Mouse (Mus musculus): ENCODE data around the gene Ssu2.

The Ssu2 gene

GRCm38 (mm10) chr6:112339016-112339415 is 48.8 kb downstream of the Ssu2 start:
- DNase-seq: no peak

DNA sequence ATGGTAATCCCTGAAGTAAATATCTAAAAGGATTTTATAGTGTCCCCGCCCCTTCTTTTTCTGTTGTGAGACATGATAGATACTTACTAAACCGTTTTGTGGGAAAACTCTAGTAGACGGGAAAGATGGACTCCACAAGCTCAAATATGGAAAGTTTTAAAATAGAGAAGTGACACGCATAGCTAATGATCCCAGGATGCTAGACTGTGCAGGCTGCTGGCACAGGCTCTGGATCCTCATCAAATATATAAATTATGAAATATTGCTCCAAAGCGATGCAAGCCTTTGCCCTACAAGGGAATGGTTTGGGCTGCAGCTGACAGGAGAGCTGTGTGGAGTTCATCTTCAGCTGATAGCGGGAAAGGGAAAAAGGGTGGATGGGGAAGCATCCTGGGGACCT is 50.2 kb downstream of the Ssu2 start:
- DNase-seq: no peak

DNA sequence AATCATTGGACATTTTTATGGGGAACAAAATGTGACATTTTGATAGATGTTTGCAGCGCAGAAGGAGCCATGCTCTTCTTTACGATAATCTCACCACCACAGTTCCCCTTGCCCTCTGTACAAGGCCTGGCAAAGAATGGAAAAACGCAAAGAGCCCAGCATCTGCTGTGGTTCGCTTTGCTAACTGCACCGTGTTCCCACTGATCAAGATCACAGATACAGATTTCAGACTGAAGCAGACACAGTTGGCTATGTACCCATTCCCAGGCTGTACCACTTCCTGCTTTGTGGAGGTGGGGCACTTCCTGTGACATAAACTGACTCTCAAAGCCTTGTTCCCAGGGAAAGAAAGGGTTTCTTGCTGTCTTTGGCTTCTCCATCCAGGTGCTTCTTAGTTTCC is 53.9 kb downstream of the Ssu2 start:
- no peak for DNase-seq

- DNase-seq: no peak
Observed at GRCm38 (mm10) chr6:112331223-112331598, 56.6 kb downstream of the Ssu2 start.

DNA sequence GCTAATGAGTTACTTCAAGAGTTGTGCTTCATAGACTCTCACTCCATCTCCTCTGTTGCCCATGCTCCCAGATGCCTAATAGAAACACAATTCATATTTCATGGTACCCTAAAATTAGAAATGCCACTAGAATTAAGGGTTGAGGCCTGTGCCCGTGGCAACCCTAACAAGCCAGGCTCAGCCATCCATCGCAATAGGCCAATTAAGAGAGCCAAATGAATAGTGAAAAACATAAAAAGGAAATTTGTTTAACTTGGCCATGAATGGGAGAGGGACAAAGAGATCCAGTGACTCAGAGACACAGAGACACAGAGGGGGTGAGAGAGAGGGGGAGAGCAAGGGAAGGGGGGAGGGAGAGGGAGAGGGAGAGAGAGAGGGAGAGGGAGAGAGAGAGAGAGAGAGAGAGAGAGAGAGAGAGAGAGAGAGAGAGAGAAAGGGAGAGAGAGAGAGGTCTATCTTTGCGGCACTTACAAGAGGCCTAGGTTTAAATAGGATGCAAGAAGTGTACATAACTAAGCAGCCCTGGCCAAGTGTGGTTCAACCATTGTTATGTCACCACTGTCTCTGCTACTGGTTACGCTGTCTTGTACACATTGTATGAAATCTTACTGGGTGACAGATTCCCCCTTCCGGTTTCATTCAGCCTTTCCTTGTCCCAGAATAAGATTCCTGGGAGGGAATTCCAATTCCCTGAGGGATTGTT is 57.2 kb downstream of the Ssu2 start:
- DNase-seq: no peak

DNA sequence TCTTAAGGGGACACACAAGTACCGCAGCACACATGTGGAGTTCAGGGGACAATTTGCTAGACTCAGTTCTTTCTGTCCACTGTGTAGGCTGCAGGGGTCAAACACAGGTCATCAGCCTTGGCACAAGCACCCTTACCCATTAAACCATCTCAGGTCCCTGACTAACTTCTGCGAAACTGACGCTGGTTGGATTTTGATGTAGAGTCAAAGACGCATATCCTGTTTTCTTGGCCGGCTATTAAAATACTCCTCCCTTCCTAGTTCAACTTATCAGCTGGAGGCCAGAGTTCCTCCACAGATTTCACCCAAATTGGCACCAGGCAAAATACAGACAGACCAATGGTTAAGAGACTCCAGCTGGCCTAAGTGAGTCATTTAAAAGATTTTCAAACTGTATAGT is 60.0 kb downstream of the Ssu2 start:
- no peak for DNase-seq

GRCm38 (mm10) chr6:112325213-112325612 is 62.6 kb downstream of the Ssu2 start:
- DNase-seq: no peak

DNA sequence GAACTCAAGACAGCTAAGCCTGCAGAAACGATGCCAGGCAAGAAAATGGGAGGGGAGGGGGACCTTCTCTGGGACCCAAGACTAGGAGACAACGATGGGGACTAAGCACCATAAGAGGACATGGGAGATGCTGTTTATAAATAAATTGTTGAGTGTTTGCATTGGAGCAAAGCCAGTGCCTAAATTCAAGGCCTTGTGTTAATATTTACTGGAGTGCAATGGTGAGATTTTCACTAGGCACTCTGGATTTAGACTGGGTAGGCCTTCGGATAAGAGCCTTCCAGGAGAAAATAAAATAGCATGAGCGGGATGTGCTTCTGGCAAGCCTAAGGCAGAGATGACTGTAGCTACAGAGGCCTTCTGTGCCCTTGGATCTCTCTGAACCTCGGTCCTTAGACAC is 64.9 kb downstream of the Ssu2 start:
- no peak for DNase-seq

GRCm38 (mm10) chr6:112320679-112321078 is 67.1 kb downstream of the Ssu2 start:
- no peak for DNase-seq

DNA sequence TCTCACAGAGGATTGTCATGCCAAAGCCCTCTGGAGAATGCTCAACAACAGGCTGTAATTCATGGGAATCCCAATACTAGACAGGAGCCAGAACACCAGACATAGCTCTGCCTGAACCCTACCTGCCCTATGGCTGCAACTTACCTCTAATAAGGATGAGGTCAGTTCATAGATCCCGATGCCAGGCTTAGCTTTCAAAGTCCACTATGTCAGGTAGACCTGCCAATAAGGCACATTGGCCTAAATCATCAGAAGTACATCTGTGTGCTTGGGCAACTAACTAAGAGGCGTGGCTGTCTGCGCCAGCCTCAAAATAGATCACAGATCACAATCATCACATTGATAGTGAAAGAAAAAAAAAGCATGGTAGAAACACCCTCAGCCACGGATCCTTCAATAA is 68.4 kb downstream of the Ssu2 start:
- DNase-seq: no peak

DNA sequence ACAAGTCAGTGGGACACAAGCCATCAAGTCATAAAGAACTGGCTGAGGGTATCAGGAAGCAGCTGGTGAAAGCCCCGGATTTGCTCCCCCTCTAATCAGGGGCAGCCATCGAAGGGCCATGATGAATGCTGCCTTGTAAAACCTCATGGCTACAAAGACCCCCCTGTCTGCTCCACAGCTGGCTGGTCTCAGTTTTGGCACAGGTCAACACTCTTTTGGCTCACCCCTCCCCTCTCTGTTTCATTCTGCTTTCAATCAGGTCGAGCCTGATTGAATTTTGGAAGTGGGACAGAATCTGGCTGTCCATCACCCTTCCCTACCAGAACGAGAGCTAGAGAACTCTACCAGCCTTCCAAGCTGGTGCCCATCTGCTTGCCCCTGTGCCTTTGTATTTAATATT is 76.4 kb downstream of the Ssu2 start:
- peak; percentile 13 for DNase-seq

DNA sequence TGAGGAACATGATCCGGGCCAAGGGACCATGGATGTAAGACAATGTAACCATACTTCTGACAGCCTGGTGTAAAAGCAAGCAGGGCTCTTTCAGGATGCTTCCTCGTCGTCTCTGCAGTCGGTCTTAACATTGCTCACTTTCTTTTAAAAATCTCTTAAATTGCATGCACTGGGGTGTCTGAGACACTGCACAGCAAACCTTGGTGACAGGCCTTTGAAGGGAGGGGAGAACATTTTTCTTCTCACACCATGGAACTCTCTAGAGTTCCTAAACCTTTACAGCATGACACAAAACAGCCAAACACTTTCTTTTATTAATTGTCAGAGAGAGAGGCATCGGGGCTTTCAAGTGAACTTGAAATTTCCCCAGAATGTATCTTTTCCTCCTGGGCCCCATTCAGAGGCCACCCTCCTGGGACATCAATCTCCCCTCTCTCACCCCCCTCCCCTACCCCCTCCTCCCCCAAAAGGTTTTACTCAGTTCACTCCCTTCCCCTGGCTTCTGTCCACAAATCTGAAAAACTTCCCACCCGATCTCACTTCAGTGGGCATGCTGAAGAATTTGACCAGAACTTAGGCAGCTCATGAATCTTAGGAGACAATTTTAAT is 78.4 kb downstream of the Ssu2 start:
- DNase-seq: no peak

Measured in right cerebral cortex, postnatal 25 days (tissue).